Mouse (Mus musculus) lung, postnatal 10 days (tissue): ENCODE data around the gene Rdh16f1.
"Not testable (repeated sequence)": the region's sequence is repeated elsewhere in the genome, so short reads cannot be mapped to it uniquely, and the experiment has no call there.

Experiments used
- DNase-seq: peaks from one replicate; pipeline ENCODE4 v3.0.0; 2021

Rdh16f1 gene

GRCm38 (mm10) chr10:127835292-127835691 is 75.7 kb downstream of the Rdh16f1 start:
- no peak for DNase-seq

GRCm38 (mm10) chr10:127837793-127838192 is 78.2 kb downstream of the Rdh16f1 start:
- DNase-seq, result not testable (repeated sequence)

GRCm38 (mm10) chr10:127838539-127838938 is 79.0 kb downstream of the Rdh16f1 start:
- DNase-seq, result no peak

- no peak for DNase-seq
Observed at GRCm38 (mm10) chr10:127840776-127841175, 81.2 kb downstream of the Rdh16f1 start.
